Mouse (Mus musculus) brain, adult 2 months (tissue): ENCODE measurements around the gene Ccdc65.

Source experiments
- DNase-seq: peaks from one replicate; pipeline ENCODE4 v3.0.0; 2011; ENCODE audit warnings: low read depth, low spot score

Ccdc65 gene

GRCm38 (mm10) chr15:98692171-98692715 is 15.8 kb upstream of the Ccdc65 start:
- no peak for DNase-seq

GRCm38 (mm10) chr15:98695726-98696125 is 12.3 kb upstream of the Ccdc65 start:
- no peak for DNase-seq

- no peak for DNase-seq
These were observed 11.8 kb upstream of the Ccdc65 start for GRCm38 (mm10) chr15:98696216-98696615.

- peak; percentile 94 for DNase-seq
These were observed 8.6 kb upstream of the Ccdc65 start for GRCm38 (mm10) chr15:98699190-98700105.

GRCm38 (mm10) chr15:98704312-98704711 is 3.7 kb upstream of the Ccdc65 start:
- DNase-seq = no peak

- peak; percentile 77 for DNase-seq
These were observed 2.4 kb downstream of the Ccdc65 start for GRCm38 (mm10) chr15:98710442-98710841.

- no peak for DNase-seq
These were observed 6.2 kb downstream of the Ccdc65 start for GRCm38 (mm10) chr15:98714230-98714652.

GRCm38 (mm10) chr15:98717301-98717700 is 9.3 kb downstream of the Ccdc65 start:
- DNase-seq = no peak

- no peak for DNase-seq
These were observed 14.2 kb downstream of the Ccdc65 start for GRCm38 (mm10) chr15:98722191-98722590.

GRCm38 (mm10) chr15:98722854-98723253 is 14.8 kb downstream of the Ccdc65 start:
- DNase-seq = no peak

GRCm38 (mm10) chr15:98724441-98724840 is 16.4 kb downstream of the Ccdc65 start:
- no peak for DNase-seq

- DNase-seq = no peak
These were observed 18.1 kb downstream of the Ccdc65 start for GRCm38 (mm10) chr15:98726079-98726478.

- DNase-seq = no peak
These were observed 18.7 kb downstream of the Ccdc65 start for GRCm38 (mm10) chr15:98726746-98727145.

- DNase-seq = peak; percentile 55
These were observed 19.7 kb downstream of the Ccdc65 start, which contains the start of gene Fkbp11 for GRCm38 (mm10) chr15:98727443-98728321. Fkbp11 (minus strand) TSS chr15:98728198.

GRCm38 (mm10) chr15:98728366-98728765 is 20.4 kb downstream of the Ccdc65 start:
- no peak for DNase-seq

- DNase-seq = no peak
These were observed 22.0 kb downstream of the Ccdc65 start for GRCm38 (mm10) chr15:98729791-98730545.

- no peak for DNase-seq
These were observed 22.8 kb downstream of the Ccdc65 start for GRCm38 (mm10) chr15:98730790-98731189.

GRCm38 (mm10) chr15:98732006-98732531 is 24.1 kb downstream of the Ccdc65 start:
- DNase-seq = no peak

- DNase-seq = no peak
These were observed 25.4 kb downstream of the Ccdc65 start for GRCm38 (mm10) chr15:98733370-98733769.

- DNase-seq = no peak
These were observed 26.1 kb downstream of the Ccdc65 start for GRCm38 (mm10) chr15:98733976-98734566.

- DNase-seq = no peak
These were observed 28.5 kb downstream of the Ccdc65 start for GRCm38 (mm10) chr15:98736521-98736920.
